Mouse (Mus musculus) forebrain, embryonic 14.5 days (tissue): ENCODE measurements at regions not wholly inside any gene's neighbourhood (a gene's known extent, or its start where the extent isn't known, plus 50 kb on each side); places are given as distances from the start of the nearest gene placed in this dataset.

Source experiments
- ATAC-seq: fragments of 200-750 bp; cut with Nextera tagmentation; 2 replicates; pipeline ENCODE4 v1.8.0; 2017; ENCODE audit warnings: mild to moderate bottlenecking, moderate library complexity
- DNase-seq: peaks from one replicate; pipeline ENCODE4 v3.0.0-alpha.2; 2015; ENCODE audit warnings: low spot score
- H3K27ac ChIP-seq: fragments of 300-500 bp; sonication (generic); 2 replicates; pipeline ENCODE4 v1.5.1; 2014; ENCODE audit warnings: low read depth, mild to moderate bottlenecking, control low read depth, low read length, moderate library complexity
- H3K27me3 ChIP-seq: fragments of 300-500 bp; sonication (generic); replicated peaks from 2 replicates; pipeline ENCODE4 v1.6.1; 2014; ENCODE audit warnings: low read length, control low read depth, mixed read lengths; ENCODE audit not compliant: control insufficient read depth, insufficient read depth
- H3K36me3 ChIP-seq: fragments of 300-500 bp; sonication (generic); 2 replicates; pipeline ENCODE4 v1.6.1; 2014; ENCODE audit warnings: low read length, control low read depth; ENCODE audit not compliant: control insufficient read depth, insufficient read depth
- H3K4me1 ChIP-seq: fragments of 300-500 bp; sonication (generic); 2 replicates; pipeline ENCODE4 v1.6.1; 2014; ENCODE audit warnings: antibody characterized with exemption, low read length, control low read depth; ENCODE audit not compliant: control insufficient read depth, insufficient read depth
- H3K4me2 ChIP-seq: fragments of 300-500 bp; sonication (generic); 2 replicates; pipeline ENCODE4 v1.6.1; 2014; ENCODE audit warnings: mild to moderate bottlenecking, control low read depth, low read length
- H3K4me3 ChIP-seq: fragments of 300-500 bp; sonication (generic); 2 replicates; pipeline ENCODE4 v1.5.1; 2014; ENCODE audit warnings: low read depth, low read length, control low read depth
- H3K9ac ChIP-seq: fragments of 300-500 bp; sonication (generic); 2 replicates; pipeline ENCODE4 v1.6.1; 2014; ENCODE audit warnings: mild to moderate bottlenecking, low read length, control low read depth, moderate library complexity
- H3K9me3 ChIP-seq: fragments of 300-500 bp; sonication (generic); replicated peaks from 2 replicates; pipeline ENCODE4 v1.6.1; 2016; ENCODE audit warnings: low read length, control low read depth, mixed read lengths; ENCODE audit not compliant: control insufficient read depth
- WGBS: fragments of 180-500 bp; shearing (Covaris S2); extraction: QIAGEN DNeasy Blood & Tissue Kit; methylation state at CpG from one replicate; pipeline ENCODE4 v1.1.7; 2014; 5-methylcytosine and 5-hydroxymethylcytosine counted together

DNA sequence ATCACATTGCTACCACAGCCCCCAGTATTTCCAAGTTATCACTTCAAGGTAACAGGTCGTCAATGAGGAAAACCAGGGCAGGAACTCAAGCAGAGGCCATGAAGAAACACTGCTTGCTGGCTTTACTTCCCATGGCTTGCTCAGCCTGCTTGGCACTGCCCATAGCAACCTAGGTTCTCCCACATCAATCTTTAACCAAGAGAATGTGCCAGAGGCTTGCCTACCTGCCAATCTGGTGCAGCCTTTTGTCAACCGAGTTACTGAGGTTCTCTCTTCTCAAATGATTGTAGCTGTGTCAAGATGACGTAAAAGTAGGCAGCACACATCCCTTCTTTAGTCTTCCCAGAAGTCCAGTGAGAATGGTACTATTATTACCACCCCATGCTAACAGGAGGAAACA lies 95.9 kb upstream of the Sall1 start:
- Histone ChIP-seq H3K27me3 (no peaks in the 10 kb centered on the region), H3K4me1 (peaks cover 24% of the 10 kb centered on the region), H3K9me3 (no peaks in the 10 kb centered on the region), H3K36me3 (no peaks in the 10 kb centered on the region), H3K9ac (no peak overlapping the region), H3K27ac (no peak overlapping the region), H3K4me3 (no peak overlapping the region), H3K4me2 (no peak overlapping the region)
- 79% methylated on average over 3 of the region's 3 CpGs for WGBS
- DNase-seq (no peak), ATAC-seq (no peak)

DNA sequence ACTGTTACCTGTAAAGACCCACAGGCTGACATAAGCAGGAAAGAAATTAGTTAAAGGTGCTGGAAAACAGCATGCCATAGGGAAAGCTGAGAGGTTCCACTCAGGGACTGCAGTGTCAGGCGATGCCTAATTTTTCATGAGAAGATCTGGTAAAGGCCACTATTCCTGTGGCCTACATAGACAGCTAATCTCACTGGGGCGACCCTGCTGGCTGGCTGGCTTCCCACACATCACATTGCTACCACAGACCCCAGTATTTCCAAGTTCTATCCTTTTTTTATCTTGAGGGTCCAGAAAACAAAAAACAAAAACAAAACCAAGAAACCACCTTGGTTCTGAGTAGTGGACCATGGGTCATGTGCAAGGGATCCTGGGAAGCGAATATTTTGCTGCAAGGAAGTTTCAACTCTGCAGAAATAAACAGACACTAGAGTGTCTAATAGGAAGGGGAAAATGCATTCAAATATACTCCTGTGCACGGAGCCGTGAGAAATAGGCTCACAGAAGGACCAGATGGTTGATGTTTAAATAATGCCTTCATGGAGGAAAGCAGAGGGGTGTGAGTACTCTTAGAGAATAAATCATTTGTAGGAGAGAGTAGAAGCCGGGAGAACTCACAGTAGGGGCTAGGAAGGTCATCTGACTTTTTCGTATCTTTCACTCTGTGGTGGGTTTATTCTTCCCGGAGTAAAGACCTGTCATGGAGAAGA lies 94.6 kb upstream of the Sall1 start:
- DNase-seq (peak; percentile 69), ATAC-seq (peak; percentile 24; the same call in 1 of the 2 replicates)
- Histone ChIP-seq H3K9ac (no peak overlapping the region), H3K4me3 (no peak overlapping the region), H3K9me3 (no peaks in the 10 kb centered on the region), H3K27me3 (no peaks in the 10 kb centered on the region), H3K27ac (no peak overlapping the region), H3K4me2 (no peak overlapping the region), H3K36me3 (no peaks in the 10 kb centered on the region), H3K4me1 (peaks cover 28% of the 10 kb centered on the region)
- WGBS: 65% methylated on average over 8 of the region's 8 CpGs

DNA sequence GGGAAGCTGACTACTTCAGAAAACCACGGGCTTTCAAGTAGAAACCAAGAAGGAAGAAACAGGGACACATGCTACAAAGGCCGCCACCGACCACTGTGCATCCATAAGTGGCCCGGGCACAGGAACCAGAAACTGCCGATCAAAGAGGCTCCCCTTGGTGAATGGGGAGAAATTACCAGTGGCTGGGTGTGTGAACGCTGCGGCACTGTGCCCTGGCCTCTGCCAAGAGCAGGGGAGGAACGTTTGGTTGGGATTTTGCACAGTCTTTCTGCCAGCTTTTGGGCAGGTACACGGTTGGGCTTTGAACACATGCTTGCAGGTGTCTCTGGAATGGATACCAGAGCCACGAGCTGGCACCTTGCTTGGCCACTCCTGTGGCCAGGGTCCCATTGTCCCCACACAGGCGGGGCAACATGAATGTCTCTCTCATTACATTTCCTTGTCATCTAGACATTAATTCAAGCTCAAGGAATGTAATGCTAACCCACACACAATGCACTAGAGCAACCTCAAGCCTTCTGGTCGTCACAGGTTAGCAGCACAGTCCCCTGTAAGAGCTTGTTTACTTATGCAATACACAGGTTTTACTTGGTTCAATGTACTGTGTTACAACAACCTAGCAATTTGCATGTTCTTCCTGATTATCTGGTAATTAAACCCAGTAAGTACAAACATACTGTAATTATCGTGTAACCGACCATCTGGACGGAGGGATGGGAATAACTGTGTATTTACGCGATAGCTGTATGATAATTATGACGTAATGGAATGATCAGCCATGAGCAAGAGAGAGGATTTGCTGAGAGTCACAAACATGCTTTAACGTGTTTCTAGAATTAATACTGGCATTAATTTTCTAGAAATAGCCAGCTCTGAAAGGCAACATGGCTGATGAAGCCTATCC lies 90.9 kb upstream of the Sall1 start:
- Histone ChIP-seq H3K4me3 (no peak overlapping the region), H3K9me3 (no peaks in the 10 kb centered on the region), H3K9ac (no peak overlapping the region), H3K27me3 (no peaks in the 10 kb centered on the region), H3K4me2 (peak overlapping the region; percentile 1; the same call in 1 of the 2 replicates), H3K36me3 (no peaks in the 10 kb centered on the region), H3K4me1 (peaks cover 24% of the 10 kb centered on the region), H3K27ac (no peak overlapping the region)
- peak; percentile 81 for ATAC-seq
- WGBS: 46% methylated on average over 19 of the region's 19 CpGs
- DNase-seq: peak; percentile 89

DNA sequence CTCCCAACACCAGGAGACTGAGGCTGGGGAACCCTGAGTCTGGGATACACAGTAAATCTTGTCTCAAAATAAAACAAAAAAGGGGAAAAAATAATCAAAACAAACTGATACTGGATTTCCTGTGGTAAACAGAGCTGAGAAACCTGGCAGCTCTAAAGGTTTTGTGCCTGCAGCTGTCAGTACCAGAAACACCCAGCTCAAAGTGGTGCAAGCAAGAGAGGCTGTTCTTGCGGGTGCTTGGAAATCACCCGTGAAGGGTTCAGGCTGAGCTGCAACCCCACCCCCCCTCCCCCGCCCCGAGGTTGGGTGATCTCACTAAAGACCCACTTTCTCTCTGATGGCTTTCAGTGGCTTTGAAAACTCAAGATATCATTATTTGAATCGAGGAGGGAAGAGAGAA lies 90.1 kb upstream of the Sall1 start:
- H3K9me3 ChIP-seq: no peaks in the 10 kb centered on the region
- H3K36me3 ChIP-seq: no peaks in the 10 kb centered on the region
- H3K4me1 ChIP-seq: peaks cover 25% of the 10 kb centered on the region
- no peak overlapping the region for H3K27ac ChIP-seq
- no peaks in the 10 kb centered on the region for H3K27me3 ChIP-seq
- DNase-seq (no peak), ATAC-seq (no peak)
- no peak overlapping the region for H3K4me3 ChIP-seq
- H3K9ac ChIP-seq: no peak overlapping the region
- 53% methylated on average over 5 of the region's 5 CpGs for WGBS
- H3K4me2 ChIP-seq: no peak overlapping the region

DNA sequence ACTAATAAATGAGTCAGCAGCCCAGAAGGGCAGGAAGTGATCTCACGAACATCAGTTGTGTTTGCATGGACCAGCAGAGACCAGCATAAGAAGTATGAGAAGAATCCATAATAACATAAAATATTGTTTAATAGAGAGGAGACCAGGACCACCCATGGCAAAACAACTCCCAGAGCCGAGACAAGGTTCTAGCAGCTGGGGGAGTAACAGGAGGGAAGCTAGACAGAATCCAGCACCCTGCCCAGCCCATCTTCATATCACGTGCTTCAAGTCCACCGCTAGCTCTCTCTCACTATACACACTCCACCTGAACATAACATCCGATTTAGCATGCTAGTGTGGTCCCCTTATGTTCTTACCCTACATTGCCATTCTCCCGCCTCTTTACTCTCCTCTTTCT lies 77.1 kb upstream of the Sall1 start:
- Histone ChIP-seq H3K9ac (no peak overlapping the region), H3K4me2 (no peak overlapping the region), H3K4me3 (no peak overlapping the region), H3K9me3 (no peaks in the 10 kb centered on the region), H3K27me3 (no peaks in the 10 kb centered on the region), H3K27ac (no peak overlapping the region), H3K36me3 (no peaks in the 10 kb centered on the region), H3K4me1 (no peaks in the 10 kb centered on the region)
- ATAC-seq (no peak), DNase-seq (no peak)
- WGBS: 89% methylated on average over 6 of the region's 6 CpGs

DNA sequence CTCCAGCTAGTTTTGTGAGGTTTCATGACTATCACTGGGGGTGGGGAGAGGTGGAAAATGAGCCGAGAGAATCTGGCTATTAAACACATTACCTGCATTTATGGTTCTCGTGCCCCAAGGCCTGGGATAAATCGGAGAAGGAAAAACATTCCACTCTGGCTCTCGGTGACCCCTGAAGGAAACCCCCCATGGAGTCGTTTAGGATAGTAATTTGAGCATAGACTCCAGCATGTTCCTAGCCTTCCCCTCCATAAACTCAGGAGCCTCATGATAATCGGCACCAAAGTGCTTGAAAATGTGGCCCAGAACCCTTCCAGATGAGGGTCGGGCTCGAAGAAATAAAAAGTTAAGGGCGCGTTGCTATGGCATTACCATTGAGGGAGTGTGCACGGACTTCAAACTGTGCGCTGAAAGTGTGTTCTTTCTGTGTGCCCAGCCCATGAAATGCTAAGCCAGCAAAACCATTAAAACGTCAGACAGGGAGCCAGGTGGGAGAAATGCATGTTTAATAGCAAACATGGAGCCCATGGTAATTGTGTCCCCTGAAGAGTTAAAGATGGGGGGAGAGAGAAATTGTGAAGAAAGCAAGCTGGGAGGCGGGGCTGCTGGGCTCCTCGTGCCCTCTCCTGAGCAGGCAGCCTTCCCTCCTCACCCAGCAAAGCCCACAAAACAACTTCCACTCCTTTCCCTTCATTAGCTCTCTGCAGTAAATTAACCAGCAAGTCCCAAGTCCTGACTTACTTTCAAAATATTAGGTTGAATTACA lies 64.1 kb upstream of the Sall1 start:
- ATAC-seq (no peak), DNase-seq (no peak)
- Histone ChIP-seq H3K36me3 (no peaks in the 10 kb centered on the region), H3K9ac (no peak overlapping the region), H3K4me1 (no peaks in the 10 kb centered on the region), H3K27ac (no peak overlapping the region), H3K4me2 (no peak overlapping the region), H3K9me3 (no peaks in the 10 kb centered on the region), H3K27me3 (no peaks in the 10 kb centered on the region), H3K4me3 (no peak overlapping the region)
- WGBS: 72% methylated on average over 15 of the region's 15 CpGs

DNA sequence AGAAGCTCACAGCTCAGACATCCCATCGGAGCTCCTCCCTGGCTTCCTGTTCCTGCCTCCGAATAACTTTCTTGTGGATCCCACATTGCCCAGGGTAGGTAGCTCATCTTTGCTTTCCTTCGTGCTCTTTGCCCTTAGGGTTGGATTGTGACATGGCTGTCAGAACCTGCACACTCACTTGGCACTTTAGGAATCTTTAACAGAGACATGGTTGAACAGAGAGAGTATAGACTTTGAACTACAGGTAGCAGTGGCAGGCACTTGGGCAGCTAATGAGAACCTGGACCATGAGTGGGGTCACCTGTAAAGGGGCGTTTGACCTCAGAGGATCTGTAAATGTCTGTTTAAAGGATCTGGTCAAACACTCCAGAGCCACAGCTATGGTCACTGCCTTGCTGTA lies 62.4 kb upstream of the Sall1 start:
- no peak for DNase-seq
- no peak overlapping the region for H3K4me3 ChIP-seq
- no peak for ATAC-seq
- no peaks in the 10 kb centered on the region for H3K27me3 ChIP-seq
- H3K36me3 ChIP-seq: no peaks in the 10 kb centered on the region
- H3K9ac ChIP-seq: no peak overlapping the region
- no peaks in the 10 kb centered on the region for H3K4me1 ChIP-seq
- H3K27ac ChIP-seq: no peak overlapping the region
- 84% methylated on average over 4 of the region's 4 CpGs for WGBS
- H3K9me3 ChIP-seq: no peaks in the 10 kb centered on the region
- no peak overlapping the region for H3K4me2 ChIP-seq

DNA sequence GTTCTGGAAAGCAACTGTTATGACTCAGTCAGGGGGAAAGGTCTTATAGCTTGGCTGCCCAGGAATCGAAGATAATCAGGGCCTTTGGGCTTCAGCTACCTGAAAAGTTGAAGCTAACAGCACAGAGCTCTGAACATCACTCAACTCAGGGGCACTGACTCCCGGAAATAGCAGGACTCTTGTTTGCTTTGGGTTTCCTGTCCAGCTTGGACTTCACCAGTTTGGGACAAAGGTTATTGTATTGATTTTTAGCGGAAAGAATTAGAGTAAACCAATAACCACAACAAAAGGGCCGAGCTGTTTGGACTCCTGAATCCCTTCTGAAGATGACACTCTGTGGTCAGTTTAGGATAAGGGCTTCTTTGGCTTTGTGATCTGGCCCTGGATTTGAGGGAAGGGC lies 53.4 kb upstream of the Sall1 start:
- Histone ChIP-seq H3K9ac (no peak overlapping the region), H3K4me2 (no peak overlapping the region), H3K9me3 (no peaks in the 10 kb centered on the region), H3K4me3 (no peak overlapping the region), H3K4me1 (no peaks in the 10 kb centered on the region), H3K27ac (no peak overlapping the region), H3K36me3 (no peaks in the 10 kb centered on the region), H3K27me3 (no peaks in the 10 kb centered on the region)
- ATAC-seq: no peak
- WGBS: 89% methylated on average over 4 of the region's 4 CpGs
- no peak for DNase-seq
